Mouse (Mus musculus) A20 (cell line): ENCODE measurements around the gene Crtac1.
A peak's percentile ranks its signal among the peaks of the same experiment; 100 is the strongest.

Experiments used
- DNase-seq: peaks from one replicate; pipeline ENCODE4 v3.0.0-alpha.2; 2011; ENCODE audit warnings: low read depth, low spot score

The Crtac1 gene

DNA sequence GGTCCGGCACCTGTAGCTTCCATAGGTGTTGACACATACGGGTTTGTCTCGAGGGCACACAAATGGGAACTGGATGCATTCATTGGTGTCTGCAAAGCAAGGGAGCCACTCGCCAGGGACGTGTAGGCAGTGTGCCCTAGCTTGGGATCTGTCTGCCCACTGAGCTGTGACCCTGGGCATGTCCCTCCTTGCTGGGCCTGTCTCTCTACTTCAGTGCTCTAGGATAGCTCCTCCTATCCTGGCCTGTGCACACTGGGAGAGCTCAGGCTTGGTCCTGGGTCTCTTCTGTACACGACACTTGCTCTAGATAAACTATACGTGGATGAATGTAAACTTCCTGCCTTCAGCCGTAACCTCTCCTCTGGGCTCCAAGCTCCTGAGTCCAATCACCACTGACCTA lies 147.4 kb downstream of the Crtac1 start:
- no peak for DNase-seq

DNA sequence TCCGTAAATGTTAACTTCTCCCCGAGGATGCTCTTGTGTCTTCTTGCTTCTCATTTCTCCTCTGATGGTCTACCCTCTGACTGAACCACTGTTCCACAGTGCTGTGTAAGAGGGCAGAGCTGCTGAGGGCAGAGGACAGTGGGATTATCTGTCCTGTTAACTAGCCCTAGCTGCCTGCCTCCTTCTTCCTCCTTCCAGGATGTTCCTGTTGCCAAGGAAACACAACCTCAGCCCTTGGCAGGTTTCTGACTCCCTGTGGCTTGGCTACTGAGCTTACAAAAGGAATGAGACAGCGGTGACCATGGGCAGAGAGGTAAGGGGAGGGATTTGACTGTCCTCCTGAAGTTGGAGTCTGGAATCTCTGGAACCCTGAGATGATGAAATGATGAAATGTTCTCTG lies 152.0 kb downstream of the Crtac1 start:
- DNase-seq: no peak

DNA sequence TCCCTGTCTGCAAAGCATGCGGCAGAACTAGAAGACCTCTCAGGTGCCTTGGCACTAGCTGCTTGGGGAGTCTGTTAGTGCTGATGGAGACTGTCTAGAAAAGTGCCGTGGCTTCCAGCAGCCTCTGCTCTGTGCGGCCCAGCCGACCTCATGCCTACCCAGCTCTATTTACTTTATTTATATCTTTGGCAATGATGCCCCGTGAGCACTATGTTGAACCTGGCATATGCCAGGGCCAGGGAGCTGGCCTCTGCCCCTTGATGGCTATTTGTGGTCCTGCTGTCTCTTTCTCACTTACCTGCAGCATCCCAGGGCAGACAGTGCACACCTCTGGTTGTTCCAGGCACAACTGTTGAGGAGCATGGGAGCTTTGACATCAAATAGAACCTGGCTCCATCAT lies 153.1 kb downstream of the Crtac1 start:
- DNase-seq: no peak

DNA sequence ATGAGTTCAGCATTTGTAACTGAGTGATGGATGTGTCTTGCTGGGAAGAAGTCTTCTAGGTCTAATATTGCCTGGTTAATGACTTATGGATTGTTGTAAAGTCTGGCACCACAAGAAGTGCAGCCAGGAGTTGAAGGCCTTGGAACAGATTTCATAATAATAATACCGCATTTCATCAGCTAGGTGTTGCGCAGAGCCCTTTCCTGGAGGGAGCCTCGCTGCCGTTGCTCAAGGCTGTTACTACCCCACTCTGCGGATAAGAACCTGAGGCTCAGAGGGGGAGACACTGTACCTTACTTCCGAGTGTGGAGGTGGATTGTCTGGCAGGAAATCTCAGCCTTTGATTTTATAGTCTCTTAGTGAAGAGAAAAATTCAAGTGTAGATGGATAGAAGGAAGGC lies 154.3 kb downstream of the Crtac1 start:
- no peak for DNase-seq

DNA sequence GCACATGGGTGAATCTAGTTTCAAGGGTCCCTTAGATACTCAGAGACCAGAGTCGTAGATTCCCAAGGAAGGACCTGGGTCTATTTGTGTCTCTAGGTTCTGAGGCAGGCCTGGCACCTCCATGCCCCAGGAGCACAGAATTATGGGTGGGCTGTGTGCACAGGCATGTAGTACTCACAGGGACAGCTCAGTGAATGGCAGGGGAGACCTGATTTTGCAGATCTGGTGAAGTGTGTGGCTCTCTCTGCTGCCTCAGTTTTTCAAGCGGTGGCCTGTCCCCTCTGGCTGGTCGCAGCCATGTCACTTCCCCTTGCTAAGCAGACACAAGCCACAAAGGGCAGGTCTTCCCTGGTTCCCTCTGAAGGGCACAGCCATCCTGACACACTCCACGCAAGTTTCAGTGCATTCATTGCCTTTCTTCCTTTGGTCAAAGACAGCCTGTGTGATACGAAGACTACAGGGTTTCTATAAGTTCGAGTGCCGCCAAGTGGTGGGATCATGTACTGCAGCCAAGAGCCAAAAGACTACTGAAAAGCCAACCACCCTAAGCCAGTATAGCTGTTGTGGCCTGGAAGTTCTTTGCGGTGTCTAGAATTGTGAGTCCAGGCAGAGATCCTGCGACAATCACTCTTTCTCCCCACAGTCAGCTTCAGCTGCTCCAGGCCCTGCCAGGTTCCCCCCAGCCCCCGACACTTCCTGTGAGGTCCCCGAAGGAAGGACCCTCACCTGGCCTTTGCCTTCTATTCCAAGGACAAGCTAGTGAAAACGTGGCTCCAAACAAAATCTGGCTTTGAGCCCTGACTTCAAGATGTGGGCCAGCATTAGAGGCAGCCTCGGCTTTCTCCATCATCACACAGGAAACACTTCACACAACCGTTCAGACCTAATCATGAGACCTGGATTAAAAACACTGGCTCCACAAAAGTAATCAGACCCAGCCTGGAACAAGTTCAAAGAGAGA lies 159.3 kb downstream of the Crtac1 start:
- DNase-seq: peak; percentile 60

DNA sequence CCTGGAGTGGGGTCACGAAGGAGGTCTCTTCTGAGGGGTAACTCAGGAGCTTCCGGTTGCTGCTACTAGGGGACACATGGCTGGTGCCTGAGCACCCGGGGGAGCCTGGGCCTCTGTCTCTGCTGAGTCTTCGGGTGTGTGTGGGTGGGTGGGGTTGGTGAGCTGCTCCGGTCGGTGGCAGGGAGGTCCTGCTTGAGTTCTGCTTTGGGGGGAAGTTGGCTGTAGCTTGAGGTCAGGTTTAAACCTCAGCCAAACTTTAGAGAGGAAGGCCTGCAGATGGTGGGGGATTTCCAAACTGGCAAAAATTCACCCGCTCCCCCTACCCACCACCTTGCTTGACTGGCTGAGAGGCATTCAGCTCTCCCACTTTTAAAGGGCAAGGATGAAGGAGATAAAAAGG lies 160.4 kb downstream of the Crtac1 start:
- DNase-seq: no peak

DNA sequence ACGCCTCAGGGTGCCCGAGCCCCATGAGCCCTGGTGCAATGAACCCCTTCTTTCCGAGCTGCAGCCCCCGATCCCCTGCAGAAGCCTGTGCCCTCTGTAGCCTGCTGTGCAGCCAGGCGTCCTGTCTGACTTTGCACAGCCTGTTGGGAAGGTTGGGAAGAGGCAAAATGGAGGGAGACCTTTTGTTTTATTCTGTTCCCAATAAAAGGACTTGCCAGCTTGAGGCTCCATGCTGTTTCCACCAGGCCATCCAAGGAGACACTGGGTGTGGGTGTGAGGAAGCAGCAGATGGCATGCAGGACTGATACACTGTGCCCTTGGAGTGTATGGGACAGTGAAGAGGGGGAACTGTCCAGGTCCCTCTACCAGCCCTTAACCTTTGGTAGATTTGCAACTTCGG lies 161.5 kb downstream of the Crtac1 start:
- no peak for DNase-seq

DNA sequence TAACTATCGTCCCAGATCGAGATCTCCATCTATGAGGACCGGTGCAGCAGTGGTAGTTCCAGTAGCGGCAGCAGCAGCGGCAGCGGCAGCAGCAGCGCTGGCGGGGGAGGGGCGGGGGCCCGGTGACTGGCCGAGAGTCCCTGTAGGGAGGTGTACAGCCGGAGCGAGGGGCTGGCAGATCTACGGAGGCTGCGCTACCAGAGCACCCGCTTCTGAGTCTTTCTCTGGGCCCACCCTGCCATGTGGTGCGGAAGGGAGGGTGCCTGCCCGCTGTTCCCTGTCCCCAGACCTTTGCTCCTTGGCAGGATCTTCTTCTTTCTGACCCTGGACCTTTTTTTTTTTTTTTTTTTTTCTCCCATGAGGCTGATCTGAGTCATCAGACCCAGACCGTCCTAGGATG lies 163.2 kb downstream of the Crtac1 start:
- no peak for DNase-seq

DNA sequence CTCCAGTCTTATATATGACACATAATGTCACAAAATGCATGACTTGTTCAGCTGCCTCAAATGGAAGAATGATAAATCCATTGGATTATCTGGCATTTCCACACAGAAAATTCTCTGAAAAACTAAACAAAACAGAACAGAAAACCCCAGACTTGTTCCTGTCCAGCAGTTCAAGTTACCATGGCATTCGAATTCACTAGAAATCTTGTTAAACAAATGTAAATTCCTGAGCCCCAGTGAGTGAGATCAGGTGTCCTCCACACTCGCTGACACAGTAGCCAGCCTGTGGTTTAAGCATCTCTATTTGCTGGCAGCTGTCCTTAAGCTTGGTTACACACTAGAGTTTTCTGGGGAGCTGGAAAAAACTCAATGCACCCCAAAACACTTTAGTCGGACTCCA lies 168.1 kb downstream of the Crtac1 start:
- no peak for DNase-seq

DNA sequence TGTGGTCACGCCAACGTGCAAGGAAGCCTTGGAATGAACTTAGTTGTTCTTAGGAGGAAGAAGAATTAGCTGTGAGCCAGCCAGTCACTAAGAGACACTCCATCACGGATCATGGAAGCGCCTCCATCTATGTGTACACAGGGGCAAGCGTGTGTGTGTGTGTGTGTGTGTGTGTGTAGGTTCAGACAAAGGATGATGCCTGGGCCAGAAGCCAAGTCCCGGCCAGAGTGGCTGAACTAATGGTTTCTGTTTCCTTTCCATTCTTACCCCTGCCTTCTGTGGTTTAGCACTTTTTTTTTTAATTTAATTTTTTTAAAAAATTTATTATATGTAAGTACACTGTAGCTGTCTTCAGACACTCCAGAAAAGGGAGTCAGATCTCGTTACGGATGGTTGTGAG lies 171.1 kb downstream of the Crtac1 start:
- DNase-seq: no peak

DNA sequence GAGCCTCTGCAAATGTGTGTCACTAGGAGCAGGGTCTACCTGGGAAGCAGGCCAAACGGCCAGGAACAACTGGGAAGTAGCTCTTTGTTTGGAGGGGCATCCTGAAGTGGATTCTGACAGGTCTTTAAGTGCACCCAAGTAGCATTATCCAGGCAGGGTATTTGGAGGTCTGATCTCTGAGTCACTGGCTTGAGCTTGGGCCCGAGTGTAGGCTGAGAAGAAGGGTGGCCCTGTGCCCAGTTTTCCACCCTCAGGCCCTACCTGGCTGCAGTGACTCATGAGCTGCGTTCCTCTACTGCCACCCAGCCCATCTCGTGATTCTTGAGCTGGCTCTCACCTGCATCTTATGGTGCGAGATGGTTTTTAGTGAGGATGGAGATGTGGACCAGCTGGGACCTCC lies 173.0 kb downstream of the Crtac1 start:
- DNase-seq: no peak

DNA sequence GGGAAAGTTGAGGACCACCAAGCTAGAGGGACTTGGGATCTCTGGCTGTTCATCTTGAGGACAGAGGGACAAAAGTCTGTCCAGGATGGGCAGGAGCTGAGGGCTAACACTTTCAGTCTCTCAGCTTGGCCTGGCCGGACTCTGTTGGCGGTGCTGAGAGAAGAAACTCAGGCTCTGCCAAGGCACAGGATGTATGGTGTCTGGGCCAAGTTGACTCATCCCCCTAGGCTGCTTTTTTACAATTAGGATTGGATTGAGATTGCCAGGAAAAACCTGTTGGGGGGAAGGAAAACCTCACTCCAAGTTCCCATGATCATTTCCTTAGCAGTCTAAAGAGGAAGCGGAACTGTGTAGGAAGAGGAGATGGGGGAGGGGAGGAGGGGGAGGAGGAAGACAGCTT lies 173.6 kb downstream of the Crtac1 start:
- DNase-seq: no peak

DNA sequence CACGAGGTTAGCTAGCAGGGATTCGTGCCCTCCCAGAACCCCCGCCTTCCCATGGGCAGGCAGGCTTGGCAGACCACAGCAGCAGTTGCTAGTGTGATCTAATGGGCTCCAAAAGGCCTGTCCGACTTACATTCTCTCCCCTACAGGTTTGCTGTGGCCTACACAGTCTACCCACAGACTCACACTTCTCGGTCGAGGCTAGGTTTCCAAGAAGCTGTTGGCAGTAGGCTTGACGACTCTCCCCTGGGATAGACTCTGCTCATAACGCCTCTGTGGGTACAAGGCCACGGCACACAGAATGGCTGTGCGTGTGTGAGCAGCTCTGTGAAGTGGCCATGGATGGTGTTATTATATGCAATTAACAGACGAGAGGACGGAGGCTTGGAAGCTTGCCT lies 174.3 kb downstream of the Crtac1 start:
- DNase-seq: no peak

DNA sequence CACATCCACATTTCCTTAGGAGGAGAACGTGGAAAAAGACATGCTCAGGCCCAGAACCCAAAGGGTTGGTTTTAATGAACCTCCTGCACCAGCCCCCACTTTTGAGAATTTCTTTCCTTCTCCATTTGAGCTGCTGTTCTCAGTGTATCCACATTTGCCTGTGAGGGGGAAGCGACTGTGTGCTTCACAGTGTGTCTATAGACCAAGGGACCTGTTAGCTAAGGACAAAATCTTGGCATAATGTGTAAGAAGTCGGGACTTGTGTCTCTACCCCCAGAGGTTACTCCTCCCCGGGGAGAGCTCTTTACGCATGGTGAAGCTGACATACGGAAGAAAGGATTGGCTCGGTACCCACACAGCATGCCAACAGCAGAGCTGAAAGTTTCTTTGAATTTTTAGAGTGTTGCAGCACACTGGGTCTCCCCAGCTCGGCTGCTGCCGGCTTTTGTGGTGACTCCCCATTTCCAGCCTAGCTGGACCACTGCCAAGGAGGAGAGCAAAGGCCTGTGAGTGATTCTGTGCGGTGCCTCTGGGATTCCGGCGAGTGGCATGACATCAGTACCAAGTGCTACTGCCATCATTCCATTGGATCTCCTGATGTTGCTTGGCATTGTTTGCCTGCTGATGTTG lies 174.9 kb downstream of the Crtac1 start:
- no peak for DNase-seq

DNA sequence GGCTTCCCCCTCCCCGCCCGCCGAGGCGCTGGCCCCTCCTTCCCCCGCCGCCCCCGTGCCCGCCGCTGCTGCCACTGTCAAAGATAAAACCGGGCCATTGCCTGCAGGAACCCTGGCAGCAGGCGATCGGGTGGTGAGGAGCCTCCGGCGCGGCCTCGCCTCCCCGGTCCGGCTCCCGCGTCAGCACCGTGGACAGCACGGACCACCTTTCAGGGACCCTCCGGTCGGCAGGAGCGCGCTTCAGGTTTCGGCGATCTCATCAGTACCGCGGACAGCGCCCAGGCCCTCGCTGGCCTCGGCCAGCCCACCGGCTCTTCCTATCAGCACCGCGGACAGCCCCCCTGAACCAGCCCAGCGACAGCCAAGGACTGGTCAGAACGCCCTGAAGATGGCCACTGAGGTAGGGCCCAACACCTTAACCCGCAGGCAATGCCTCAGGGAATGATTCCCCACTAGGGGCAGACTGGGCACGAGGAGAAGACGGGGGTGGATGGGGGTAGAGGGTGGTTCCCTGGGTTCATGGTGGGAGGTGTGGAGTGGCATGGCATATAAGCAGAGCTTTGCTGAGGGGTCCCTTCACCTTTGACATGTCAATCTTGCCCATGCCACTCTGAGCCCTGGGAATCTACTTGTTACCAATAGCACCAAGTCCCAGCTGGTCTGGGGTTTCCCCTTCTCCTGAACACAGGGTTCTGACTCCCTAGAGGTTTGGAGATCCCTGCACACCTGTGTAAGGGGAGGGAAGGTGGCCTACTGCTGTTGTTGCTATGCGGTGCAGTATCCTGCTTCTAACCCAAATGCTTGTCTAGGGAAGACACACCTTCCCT lies 175.6 kb downstream of the Crtac1 start:
- no peak for DNase-seq

DNA sequence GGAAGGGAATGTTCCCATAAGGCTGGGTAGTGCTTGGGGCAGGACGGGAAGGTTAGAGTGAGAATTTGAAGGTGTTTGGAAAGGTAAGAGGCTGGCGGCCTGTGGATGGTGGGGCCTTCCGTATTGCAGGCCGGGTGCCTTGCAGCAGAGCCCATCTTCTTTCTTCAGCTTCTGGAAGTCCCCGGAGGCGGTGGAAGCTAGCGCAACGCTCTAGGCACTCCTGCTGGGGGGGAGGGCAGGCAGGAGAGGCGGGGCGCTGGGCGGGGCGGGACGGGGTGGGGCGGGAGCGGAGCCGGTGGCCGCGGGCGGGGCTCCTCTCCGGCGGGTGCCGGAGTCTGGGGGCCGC lies 176.2 kb downstream of the Crtac1 start:
- DNase-seq: no peak

DNA sequence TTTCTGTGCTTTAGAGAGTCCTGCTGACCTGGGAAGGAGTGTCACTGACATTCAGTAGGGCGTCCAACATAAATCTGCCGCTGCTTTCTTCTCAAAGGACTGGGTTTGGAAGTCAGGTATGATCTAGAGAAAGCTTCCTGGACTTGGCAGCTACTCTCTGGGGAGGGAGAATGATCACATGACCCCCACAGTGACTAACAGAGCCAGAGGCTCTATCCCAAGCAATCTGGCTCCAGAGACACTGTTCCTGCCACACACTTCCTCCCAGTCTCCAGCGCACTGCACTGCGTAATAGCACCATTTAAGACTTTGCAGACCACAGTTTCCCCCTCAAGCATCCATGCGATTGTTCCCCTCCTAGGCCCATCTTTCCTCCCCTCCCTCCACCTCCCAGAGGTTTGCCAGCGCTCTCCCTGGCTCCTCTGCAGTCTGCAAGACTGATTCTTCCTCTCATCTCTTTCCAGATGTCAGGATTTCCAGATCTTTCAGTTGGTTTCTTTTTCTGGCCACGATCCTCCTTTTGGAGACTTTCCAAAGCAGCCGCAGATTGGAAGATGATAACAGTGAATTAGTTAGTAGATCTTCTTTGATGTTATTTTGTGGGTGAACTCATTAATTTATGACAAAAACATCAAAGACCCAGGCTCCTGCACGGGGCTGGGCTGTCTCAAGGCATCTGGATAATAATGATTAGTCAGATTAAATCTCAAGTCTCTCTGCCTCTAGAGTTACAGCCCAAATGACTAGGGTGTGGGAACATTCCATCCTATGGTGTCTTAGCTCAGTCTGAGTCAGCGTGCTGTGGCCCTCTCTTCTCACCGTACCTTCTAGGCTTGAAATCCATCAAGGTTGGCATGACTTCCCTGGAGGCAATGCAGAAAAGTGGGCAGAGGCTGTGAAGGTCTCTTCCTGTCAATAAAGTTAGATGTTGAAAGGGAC lies 181.3 kb downstream of the Crtac1 start:
- DNase-seq: no peak

DNA sequence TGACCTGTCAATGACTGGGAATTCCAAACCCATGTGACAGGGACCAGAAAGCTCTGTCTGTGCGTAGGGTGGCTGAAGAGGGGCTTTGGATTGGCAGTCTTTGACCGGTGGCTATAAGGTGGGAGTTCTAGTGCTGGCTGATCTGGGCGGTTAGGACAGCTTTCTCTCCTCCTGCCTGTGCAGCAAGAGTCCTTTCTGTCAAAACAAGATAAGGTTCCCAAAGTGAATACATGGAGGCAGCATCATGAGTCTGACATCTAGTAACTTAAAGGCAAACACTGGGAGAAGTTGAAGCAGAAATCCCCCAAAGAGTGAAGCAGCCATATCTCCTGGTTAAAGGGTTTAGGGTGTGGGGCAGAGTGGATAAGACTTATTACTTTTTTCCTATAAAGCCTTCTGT lies 184.1 kb downstream of the Crtac1 start, which contains the start of gene Golga7b:
TSS of gene Golga7b (plus strand) at position 56 of the 400 bp plus-strand sequence.
- no peak for DNase-seq

DNA sequence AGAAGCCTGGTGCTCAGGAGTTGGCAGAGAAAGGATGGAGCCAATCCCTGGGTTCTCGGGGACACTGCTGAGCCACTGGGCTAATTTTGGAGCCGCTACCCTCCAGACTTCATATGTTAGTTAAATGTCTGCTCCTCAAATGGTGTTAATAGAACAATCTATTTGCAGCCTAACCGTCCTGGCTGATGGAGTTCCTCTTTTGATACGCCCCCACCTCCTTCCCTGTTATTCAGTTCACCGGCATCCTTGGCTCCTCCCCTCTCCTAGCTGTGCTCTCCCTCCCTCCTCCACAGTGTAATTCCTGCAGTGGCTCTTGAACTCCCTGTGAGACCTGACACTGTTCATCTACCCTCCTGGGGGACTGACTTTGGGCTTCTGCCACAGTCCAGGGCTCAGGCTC lies 185.0 kb downstream of the Crtac1 start:
- DNase-seq: no peak

DNA sequence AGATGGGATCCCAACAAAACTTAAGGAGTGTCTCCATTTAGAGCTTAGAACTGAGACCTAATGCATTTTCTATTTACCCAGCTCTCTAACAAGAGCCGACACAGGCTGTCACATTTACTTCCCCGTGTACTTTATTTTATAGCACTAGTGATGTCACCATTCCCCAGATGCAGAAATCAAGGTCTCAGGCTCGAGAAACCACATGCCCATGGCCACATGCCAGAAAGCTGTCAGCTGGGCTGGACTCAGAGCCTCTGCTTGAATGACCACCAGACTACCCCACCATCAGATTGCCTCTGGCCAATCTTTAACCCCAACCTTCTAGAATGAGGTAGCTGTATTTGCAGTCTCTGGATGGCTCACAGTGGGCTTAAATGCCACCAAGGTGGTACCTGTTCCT lies 188.2 kb downstream of the Crtac1 start:
- DNase-seq: no peak

DNA sequence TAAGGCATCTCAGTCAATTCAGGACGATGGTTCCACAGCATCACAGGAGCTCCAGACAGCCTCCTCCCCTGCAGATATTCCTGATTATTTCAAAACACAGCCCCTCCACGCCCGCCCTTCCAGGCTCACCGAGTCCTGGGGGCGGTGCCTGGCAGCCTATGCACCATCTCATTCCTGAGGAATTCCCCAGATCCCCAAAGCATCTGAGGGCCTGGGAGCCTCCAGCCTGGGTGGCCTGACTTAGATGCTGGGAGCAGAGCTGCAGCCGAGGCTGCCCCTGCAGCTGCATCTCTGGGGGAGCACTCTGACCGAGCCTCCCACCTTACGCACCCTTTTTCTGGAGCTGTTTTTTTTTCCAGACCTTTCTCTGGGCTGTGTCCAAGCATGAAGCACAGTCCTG lies 190.7 kb downstream of the Crtac1 start:
- no peak for DNase-seq
